Mouse (Mus musculus) brain, embryonic 14.5 days (tissue): Measurements from ENCODE around the gene Aes.

ENCODE experiments used
- CTCF ChIP-seq: fragments of 200-500 bp; IDR thresholded peaks from 2 replicates; pipeline ENCODE4 v1.5.1; 2012; ENCODE audit warnings: inconsistent platforms, mild to moderate bottlenecking, moderate library complexity, borderline replicate concordance; ENCODE audit not compliant: insufficient read depth, insufficient read length; ENCODE audit errors: extremely low read depth
- POLR2A ChIP-seq: fragments of 200-500 bp; IDR thresholded peaks from 2 replicates; pipeline ENCODE4 v1.6.1; 2012; ENCODE audit warnings: mild to moderate bottlenecking, inconsistent platforms, borderline replicate concordance; ENCODE audit not compliant: poor library complexity, insufficient read depth, insufficient read length, severe bottlenecking; ENCODE audit errors: extremely low read depth

DNA sequence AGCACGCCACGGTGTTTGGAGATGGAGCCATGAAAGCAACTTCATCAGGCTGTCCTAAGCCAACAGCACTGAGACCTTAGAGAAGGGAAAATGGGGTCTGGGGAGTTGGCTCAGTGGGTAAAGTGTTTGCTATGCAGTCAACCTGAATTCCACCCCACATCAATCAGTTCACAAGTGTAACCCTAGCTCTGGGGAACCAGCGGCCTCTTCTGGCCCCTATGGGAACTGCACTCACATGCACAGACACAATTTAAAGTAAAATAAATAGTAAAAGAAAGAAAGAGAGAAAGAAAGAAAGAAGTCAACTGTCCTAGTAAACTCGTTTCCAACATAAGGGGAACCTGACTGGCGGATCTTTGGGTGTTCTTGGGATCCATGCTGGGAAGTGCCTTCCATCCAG, 45.5 kb upstream of the Aes start:
- TF ChIP-seq CTCF (no peak), POLR2A (no peak)
